In genomic region chr3:103445852-103446251, GRCm38 (mm10) we compare ENCODE assay signal across 24 mouse cellular contexts.
DNase-seq lines count a peak whose midpoint lies in the region; ATAC-seq and TF ChIP-seq lines count a peak whose summit lies in the region.
"Had no signal": no experiment of that assay in that cellular context is flagged by ENCODE, and none has a peak within 500 bp of the region (broad histone marks: within the 10 kb centered on the region; RNA-seq: fewer than 3 reads in every experiment).

No protein-coding gene starts in this region.

- H3K9me3 ChIP-seq in CH12.LX (replicated peaks; ENCODE audit: low read length): no peaks in the 10 kb centered on the region
- H3K9me3 ChIP-seq: forebrain, embryonic 10.5 days; forebrain, embryonic 13.5 days; G1E; heart, embryonic 10.5 days; heart, embryonic 13.5 days had no signal

- no peak overlapping the region for H3K4me3 ChIP-seq in CH12.LX (replicated peaks in 1 of 3; ENCODE audit: low read depth in 2 of 3, low read length in 2 of 3, poor library complexity in 1 of 3)
- H3K4me3 ChIP-seq: forebrain, embryonic 10.5 days; forebrain, embryonic 13.5 days; heart, adult 2 months; heart, embryonic 10.5 days; heart, embryonic 13.5 days had no signal

- no peaks in the 10 kb centered on the region for H3K79me2 ChIP-seq in CH12.LX (replicated peaks; ENCODE audit: control insufficient read depth, extremely low read depth, insufficient read depth, poor library complexity, severe bottlenecking)

- H3K27ac ChIP-seq in CH12.LX (ENCODE audit: insufficient read depth, low read depth): no peak overlapping the region
- H3K27ac ChIP-seq: forebrain, embryonic 10.5 days; forebrain, embryonic 13.5 days; heart, adult 2 months; heart, embryonic 10.5 days; heart, embryonic 13.5 days; hindbrain, embryonic 14.5 days had no signal

- in situ Hi-C loops in CH12.LX (cut with MboI; ENCODE audit: low pct_ligation_motif_present, low pct_unique_long_range_greater_than_20kb, low sequenced_read_pairs): no loop called here

- H3K27me3 ChIP-seq in CH12.LX (replicated peaks): no peaks in the 10 kb centered on the region
- H3K27me3 ChIP-seq: forebrain, embryonic 13.5 days; heart, embryonic 13.5 days; Patski had no signal

- dilution Hi-C loops in CH12.LX (cut with MboI; ENCODE audit: extremely low pct_ligation_motif_present, extremely low pct_unique_long_range_greater_than_20kb, low sequenced_read_pairs): no loop called here

- no peak for TF ChIP-seq POLR2A in CH12.LX (IDR thresholded peaks at IDR 0.05; ENCODE audit: low read depth, low read length)

- H3K9ac ChIP-seq in CH12.LX (ENCODE audit: insufficient read depth, low read depth): no peak overlapping the region
- H3K9ac ChIP-seq: forebrain, embryonic 13.5 days; heart, embryonic 13.5 days; hindbrain, embryonic 14.5 days had no signal

- TF ChIP-seq CTCF in CH12.LX (conservative IDR thresholded peaks at IDR 0.05 in 1 of 2, IDR thresholded peaks at IDR 0.05 in 1 of 2; ENCODE audit: low read depth in 2 of 2, low read length in 2 of 2): no peak

- peak; percentile 27 for DNase-seq in 3T3-L1 (ENCODE audit: low read depth, low spot score)
- no peak for DNase-seq in CH12.LX (ENCODE audit: extremely low read depth)
- DNase-seq in brain, adult 2 months (ENCODE audit: low read depth, low spot score): peak; percentile 85
- DNase-seq in telencephalon, adult 2 months (ENCODE audit: low read depth, low spot score): peak; percentile 40
- DNase-seq in Muller cell, postnatal 12 days (ENCODE audit: inconsistent ontology term): no peak
- DNase-seq: adrenal gland, adult 2 months; adrenal gland, postnatal 14 days; cerebellum, adult 18-20 months; cerebellum, adult 9-10 months; cerebellum, postnatal 14 days; gastrocnemius, postnatal 36 days; heart, adult 2 months; heart, postnatal 14 days; heart, postnatal 4 days had no signal

- no peak for TF ChIP-seq RAD21 in CH12.LX (IDR thresholded peaks at IDR 0.05; ENCODE audit: low read depth, low read length)

- no peak for ATAC-seq in activated CD4-positive, CD25-positive, alpha-beta regulatory T cell, adult 4 months
- ATAC-seq: forebrain, embryonic 13.5 days; forebrain, embryonic 16.5 days; intestine, postnatal 0 days; Patski had no signal

- no peak for TF ChIP-seq EP300 in CH12.LX (IDR thresholded peaks at IDR 0.05; ENCODE audit: low read length)

- H3K4me2 ChIP-seq in CH12.LX (ENCODE audit: insufficient read depth, low read depth, poor library complexity, severe bottlenecking): no peak overlapping the region
- H3K4me2 ChIP-seq: forebrain, embryonic 13.5 days; heart, embryonic 13.5 days; hindbrain, embryonic 14.5 days had no signal

- H3K36me3 ChIP-seq in CH12.LX (replicated peaks in 1 of 2; ENCODE audit: control insufficient read depth in 1 of 2, insufficient read depth in 1 of 2, low read length in 1 of 2): no peaks in the 10 kb centered on the region
- H3K36me3 ChIP-seq: forebrain, embryonic 10.5 days; G1E; heart, embryonic 10.5 days; heart, embryonic 13.5 days had no signal

- peaks cover 0 to 3% of the 10 kb centered on the region in 2 experiments; a peak in 1 of 4 replicates for H3K4me1 ChIP-seq in CH12.LX (ENCODE audit: control insufficient read depth in 1 of 2, insufficient read depth in 2 of 2)
- H3K4me1 ChIP-seq: forebrain, embryonic 13.5 days had no signal

TF ChIP-seq in CH12.LX, 34 proteins besides CTCF, POLR2A, EP300 and RAD21:
- peak; percentile 30 for TF ChIP-seq BHLHE40 (IDR thresholded peaks at IDR 0.05; ENCODE audit: low read depth, low read length)
- TF ChIP-seq ETS1 (conservative IDR thresholded peaks at IDR 0.05; ENCODE audit: low read depth, low read length): no peak
TF ChIP-seq in CH12.LX: peak in this region for 1.

Comparison
In these comparisons a context has a peak if more than half of its experiments do, and no peak if none do; other contexts are left out.
1. DNase-seq: peak in 3T3-L1 (single experiment), brain, adult 2 months (single experiment) and telencephalon, adult 2 months (single experiment); none in CH12.LX (single experiment) and Muller cell, postnatal 12 days (single experiment).